7 mouse cellular contexts compared by ENCODE assay signal in the genomic region with DNA sequence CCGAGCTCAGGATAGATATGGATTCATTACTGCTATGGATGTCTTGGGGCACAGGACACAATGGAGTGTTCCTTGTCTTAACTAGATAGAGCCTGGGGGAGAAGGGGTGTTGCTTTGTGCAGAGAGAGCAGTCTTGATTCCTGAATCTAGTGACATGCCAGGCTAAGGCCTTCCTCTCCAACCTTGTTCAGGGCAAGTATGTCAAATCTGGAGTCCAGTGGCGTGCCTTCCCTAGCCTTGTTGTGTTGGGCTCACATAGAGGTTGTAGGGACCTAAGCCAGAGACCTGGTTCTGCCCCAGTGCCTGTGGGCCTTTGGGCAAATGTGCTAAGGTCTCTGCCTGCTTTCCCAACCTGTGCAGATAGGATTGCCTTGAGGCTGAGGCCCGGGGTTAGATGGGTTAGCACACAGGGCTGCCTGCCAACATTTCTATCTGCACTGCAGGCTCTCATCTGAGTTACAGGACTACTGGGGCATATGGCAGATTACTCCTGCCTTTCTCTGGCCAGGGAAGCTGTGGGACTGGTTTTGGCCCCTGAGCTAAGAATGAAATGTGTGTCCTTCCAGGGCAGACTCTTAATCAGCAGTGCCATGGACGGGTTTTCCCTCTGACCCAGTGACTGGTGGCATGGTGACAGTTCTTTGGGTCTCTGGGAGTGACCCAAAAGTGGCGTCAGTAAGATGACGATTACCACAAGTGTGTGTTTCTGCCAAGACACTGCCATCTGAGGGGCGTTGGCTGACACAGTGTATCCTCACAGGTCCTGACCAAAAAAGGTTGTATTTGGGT. TPM values are rescaled to one million over a fixed set of nuclear protein-coding genes. Genes with fewer than 3 reads are reported as not detected.
DNase-seq lines count a peak whose midpoint lies in the region; ATAC-seq and TF ChIP-seq lines count a peak whose summit lies in the region.
"Not testable (repeated sequence)": the region's sequence is repeated elsewhere in the genome, so short reads cannot be mapped to it uniquely, and the experiment has no call there.

No protein-coding gene starts in this region.

- peaks cover 35% of the 10 kb centered on the region for H3K36me3 ChIP-seq in heart, embryonic 14.5 days (ENCODE audit: control insufficient read depth, insufficient read depth, low read length)
- H3K36me3 ChIP-seq in hindbrain, postnatal 0 days (ENCODE audit: insufficient read depth, low read length) = peaks cover 16% of the 10 kb centered on the region; the same call in 1 of the 2 replicates
- peaks cover 44% of the 10 kb centered on the region for H3K36me3 ChIP-seq in liver, embryonic 13.5 days

- not testable (repeated sequence) for H3K9me3 ChIP-seq in heart, embryonic 14.5 days (ENCODE audit: control insufficient read depth, low read length); hindbrain, postnatal 0 days (ENCODE audit: low read length); liver, embryonic 13.5 days (replicated peaks)

- peak; percentile 15 for DNase-seq in adipocyte (ENCODE audit: low spot score)
- DNase-seq in cerebellum, postnatal 25 days = peak; percentile 55 to 63
- not testable (repeated sequence) for DNase-seq in hindbrain, postnatal 0 days (ENCODE audit: low spot score); liver, embryonic 13.5 days

- H3K4me2 ChIP-seq in heart, embryonic 14.5 days (ENCODE audit: low read length); hindbrain, postnatal 0 days (ENCODE audit: low read depth, low read length); liver, embryonic 13.5 days: not testable (repeated sequence)

- H3K27me3 ChIP-seq in heart, embryonic 14.5 days (ENCODE audit: control insufficient read depth, insufficient read depth, low read length); hindbrain, postnatal 0 days (ENCODE audit: insufficient read depth, low read length); liver, embryonic 13.5 days: not testable (repeated sequence)

- H3K4me3 ChIP-seq in heart, embryonic 14.5 days (ENCODE audit: control insufficient read depth in 1 of 2, insufficient read depth in 1 of 2, low read depth in 1 of 2, low read length in 2 of 2); hindbrain, postnatal 0 days (ENCODE audit: low read length); liver, embryonic 13.5 days (replicated peaks): not testable (repeated sequence)

- peak overlapping the region; percentile 12 to 47; a peak in 1 of 4 replicates for H3K27ac ChIP-seq in heart, embryonic 14.5 days (replicated peaks in 1 of 2; ENCODE audit: control insufficient read depth in 1 of 2, insufficient read depth in 1 of 2, low read depth in 2 of 2, low read length in 2 of 2)
- not testable (repeated sequence) for H3K27ac ChIP-seq in hindbrain, postnatal 0 days
- H3K27ac ChIP-seq in liver, embryonic 13.5 days = peak overlapping the region; percentile 90

- 57% methylated on average over 6 of the region's 7 CpGs for WGBS in heart, embryonic 14.5 days
- WGBS in hindbrain, postnatal 0 days = 58% methylated on average over 5 of the region's 7 CpGs
- 77% methylated on average over 7 of the region's 7 CpGs for WGBS in liver, embryonic 13.5 days (ENCODE audit: insufficient replicate concordance)

- H3K4me1 ChIP-seq in heart, embryonic 14.5 days (ENCODE audit: control insufficient read depth in 2 of 2, insufficient read depth in 2 of 2, low read length in 2 of 2) = peaks cover 11 to 12% of the 10 kb centered on the region in 2 experiments
- not testable (repeated sequence) for H3K4me1 ChIP-seq in hindbrain, postnatal 0 days (ENCODE audit: insufficient read depth, low read length)
- H3K4me1 ChIP-seq in liver, embryonic 13.5 days (replicated peaks) = peaks cover 70% of the 10 kb centered on the region

- not testable (repeated sequence) for TF ChIP-seq CTCF in hindbrain, postnatal 0 days (IDR thresholded peaks at IDR 0.05; ENCODE audit: low read depth)

- ATAC-seq in cerebellum, adult (ENCODE audit: insufficient number of reproducible peaks, low FRiP score, low TSS enrichment) = 0 out of 2 replicates have a peak, but pooled peaks have one; percentile 36
- 0 out of 2 replicates have a peak, but pooled peaks have one; percentile 36 for ATAC-seq in heart, embryonic 14.5 days (ENCODE audit: insufficient number of reproducible peaks, insufficient read depth, low FRiP score, low read depth)
- 0 out of 2 replicates have a peak, but pooled peaks have one; percentile 19 for ATAC-seq in hindbrain, postnatal 0 days
- not testable (repeated sequence) for ATAC-seq in liver, embryonic 13.5 days (ENCODE audit: low read depth)
- ATAC-seq in megakaryocyte-erythroid progenitor cell, adult 5-6 weeks (replicated peaks; ENCODE audit: low FRiP score, low TSS enrichment, poor library complexity, severe bottlenecking) = peak; percentile 76

- not testable (repeated sequence) for H3K9ac ChIP-seq in heart, embryonic 14.5 days (ENCODE audit: low read length); hindbrain, postnatal 0 days (replicated peaks; ENCODE audit: low read length); liver, embryonic 13.5 days

RNA-seq across cellular contexts. Expression of gene Klhl25, which starts 13.7 kb away (rescaled TPM):
- 8.3 and 9.4 TPM in 2 replicates for polyA plus RNA-seq in heart, embryonic 14.5 days (2014; fragmentation: Nextera tagmentation; extraction: Ambion mirVana)
- total RNA-seq in hindbrain, postnatal 0 days (2014; rRNA removed) = 41.9 and 47.8 TPM in 2 replicates
- 14.4 and 15.7 TPM in 2 replicates for polyA plus RNA-seq in hindbrain, postnatal 0 days (2015; fragmentation: Nextera tagmentation; extraction: Ambion mirVana)
- 10.3 and 11.3 TPM in 2 replicates for polyA plus RNA-seq in liver, embryonic 13.5 days (2015; fragmentation: Nextera tagmentation; extraction: Ambion mirVana)
- 4.5 and 5.9 TPM in 2 replicates for total RNA-seq in megakaryocyte-erythroid progenitor cell, adult 5-6 weeks (2014; fragmentation: Nextera tagmentation)
- 4.0 and 4.3 TPM in 2 replicates for total RNA-seq in megakaryocyte-erythroid progenitor cell, adult 5-6 weeks (2017)
